Mouse (Mus musculus) skeletal muscle tissue, postnatal 0 days (tissue): ENCODE data around the gene Aes. TPM values are rescaled to one million over a fixed set of nuclear protein-coding genes. Genes with fewer than 3 reads are reported as not detected.

Experiments used
- polyA plus RNA-seq: library from polyadenylated mRNA; unstranded; fragments of >200 nt; fragmentation: Nextera tagmentation; extraction: Ambion mirVana; gene quantifications from 2 replicates; pipeline ENCODE4 v1.2.1, GENCODE M21; 2015

Aes gene
- polyA plus RNA-seq, result 684 and 719 TPM in 2 replicates

GRCm38 (mm10) chr10:81559163-81559626, at the start of gene Aes:
TSS of gene Aes (plus strand) at chr10:81559488.

GRCm38 (mm10) chr10:81524051-81524605, 35.2 kb upstream of the Aes start, which contains the start of gene Gna15:
TSS of gene Gna15 (minus strand) at chr10:81524225.

DNA sequence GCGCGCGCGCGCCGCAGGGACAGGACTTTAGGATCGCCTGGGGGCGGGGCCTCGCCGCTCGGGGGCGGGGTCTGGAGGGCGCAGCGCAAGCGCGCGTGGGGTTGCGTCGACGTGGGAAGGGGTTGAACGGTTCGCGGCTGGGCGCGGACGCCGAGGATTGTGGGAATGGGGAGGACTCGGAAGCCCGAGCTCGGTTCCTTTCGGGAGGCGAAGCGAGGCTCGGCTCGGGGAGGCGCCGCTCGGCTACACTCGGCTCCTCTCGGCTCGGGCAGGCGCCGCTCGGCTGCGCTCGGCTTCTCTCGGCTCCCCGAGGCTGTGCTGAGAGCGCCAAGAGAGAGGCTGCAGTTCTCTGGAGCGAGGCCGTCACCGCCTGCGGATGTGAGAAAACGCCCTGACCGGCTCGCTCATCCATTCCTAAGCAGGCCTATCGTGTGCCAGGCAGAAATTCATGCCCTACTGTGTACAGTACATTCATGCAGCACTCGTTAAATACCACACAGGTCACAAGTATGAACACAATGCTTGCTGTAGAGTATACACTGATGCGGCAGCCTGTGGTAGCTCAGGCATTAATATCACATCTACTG, 14.0 kb upstream of the Aes start, which contains the start of gene Gna11:
Gna11 (minus strand) TSS at position 30 of the 587 bp plus-strand sequence.

DNA sequence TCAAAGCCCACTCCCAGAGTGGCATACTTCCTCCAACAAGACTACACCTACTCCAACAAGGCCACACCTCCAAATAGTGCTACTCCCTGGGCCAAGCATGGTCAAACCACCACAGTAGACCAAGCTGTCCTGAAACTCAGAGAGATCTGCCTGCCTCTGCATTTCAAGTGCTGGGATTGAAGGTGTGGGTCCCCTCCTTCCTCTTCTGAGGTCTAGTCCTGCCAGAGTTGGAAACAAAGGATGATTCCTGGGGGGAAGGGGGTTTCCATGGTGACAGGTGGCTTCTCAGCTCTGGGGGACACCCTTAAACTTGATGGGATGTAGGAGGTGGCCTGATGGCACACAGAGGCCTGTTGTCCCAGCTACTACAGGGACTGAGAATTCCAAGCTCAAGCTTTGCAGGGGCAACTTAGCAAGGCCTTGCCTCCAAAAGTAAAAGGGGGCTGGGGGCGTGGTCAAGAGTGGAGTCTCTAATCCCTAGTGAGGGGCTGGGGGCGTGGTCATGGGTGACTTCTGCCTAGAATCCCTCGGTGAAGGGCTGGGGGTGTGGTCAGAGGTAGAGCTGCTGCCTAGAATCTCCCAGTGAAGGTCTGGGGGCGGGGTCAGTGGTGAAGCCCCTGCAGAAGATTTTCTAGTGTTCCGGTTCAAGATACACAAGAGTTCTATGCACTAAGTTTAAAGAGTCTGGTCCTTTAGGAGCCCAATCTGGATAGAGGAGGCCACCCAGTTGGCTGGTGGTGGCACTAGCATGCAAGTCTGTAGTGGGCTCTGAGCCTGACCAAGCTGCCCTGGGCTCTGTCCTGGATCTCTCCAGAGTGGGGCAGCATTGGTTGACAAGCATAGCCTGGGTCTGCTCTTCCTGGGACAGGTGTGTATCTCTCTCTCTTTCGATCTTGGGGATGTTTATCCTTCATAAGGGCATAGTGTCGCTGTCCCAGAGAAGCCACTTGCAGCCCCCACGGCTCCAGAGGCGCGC, 15.1 kb downstream of the Aes start, which contains the start of gene Tle2:
Tle2 (plus strand) TSS at position 481 of the 976 bp plus-strand sequence.

GRCm38 (mm10) chr10:81600738-81601203, 41.5 kb downstream of the Aes start, which contains the start of gene Tle6:
TSS of gene Tle6 (minus strand) at chr10:81601073.

DNA sequence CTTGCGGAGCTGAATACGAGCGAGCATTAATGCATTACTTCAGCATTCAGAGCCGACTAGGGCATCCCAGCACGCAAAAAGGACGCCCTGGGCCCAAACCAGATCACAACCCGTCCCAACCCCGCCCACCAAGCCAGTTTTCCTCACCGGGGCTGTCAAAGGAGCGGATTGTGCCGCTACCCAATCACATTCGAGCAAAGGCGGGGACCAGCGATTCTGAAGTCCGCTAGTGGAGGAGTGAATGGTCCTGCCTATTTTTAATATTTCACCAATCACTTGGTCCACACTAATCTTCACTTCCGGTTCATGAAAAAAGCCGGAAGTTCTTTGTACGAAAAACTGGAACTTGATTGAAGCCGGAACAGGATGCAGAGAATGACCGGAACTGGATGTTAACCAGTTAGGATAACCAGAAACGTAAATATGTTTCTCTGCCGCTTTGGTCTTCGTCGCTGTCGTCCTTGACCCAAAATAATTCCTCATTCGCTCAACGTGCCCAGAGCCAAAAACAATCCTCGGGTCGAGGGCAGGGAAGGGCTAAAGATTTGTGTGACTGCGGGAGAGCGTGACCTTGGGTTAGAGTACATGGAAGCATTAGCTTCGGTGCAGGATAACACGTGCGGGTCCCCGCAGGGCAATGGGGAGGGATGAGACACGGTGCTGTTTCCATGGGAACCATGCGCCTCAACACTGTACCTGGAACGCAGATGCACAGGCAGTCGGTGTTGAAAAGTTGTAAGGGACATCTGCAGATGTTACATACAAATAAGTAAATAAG, 46.9 kb downstream of the Aes start, which contains the start of gene BC025920:
BC025920 (plus strand) TSS at position 297 of the 778 bp plus-strand sequence.

Other genes starting within 250 kb of the Aes start
- 11.0 and 15.5 TPM in 2 replicates for gene Cactin, start 238.4 kb upstream of the Aes start, polyA plus RNA-seq
- 7.3 and 7.8 TPM in 2 replicates for gene Tbxa2r, start 230.8 kb upstream of the Aes start, polyA plus RNA-seq
- 0.11 and 0.13 TPM in 2 replicates for gene Gipc3, start 216.2 kb upstream of the Aes start, polyA plus RNA-seq
- gene Hmg20b, start 209.0 kb upstream of the Aes start, polyA plus RNA-seq, result 38.4 and 47.5 TPM in 2 replicates
- gene Mfsd12, start 202.0 kb upstream of the Aes start, polyA plus RNA-seq, result 5.9 and 8.0 TPM in 2 replicates
- 0.27 and 0.37 TPM in 2 replicates for gene 4930404N11Rik, start 193.7 kb upstream of the Aes start, polyA plus RNA-seq
- gene Fzr1, start 181.0 kb upstream of the Aes start, polyA plus RNA-seq, result 35.3 and 36.5 TPM in 2 replicates
- 70.2 and 72.8 TPM in 2 replicates for gene Dohh, start 175.1 kb upstream of the Aes start, polyA plus RNA-seq
- gene Gm48551, start 175.0 kb upstream of the Aes start, polyA plus RNA-seq, result 1.2 and 1.4 TPM in 2 replicates
- 0.24 TPM in 2 replicates for gene Gm48552, start 170.5 kb upstream of the Aes start, polyA plus RNA-seq
- 1.0 and 1.6 TPM in 2 replicates for gene Smim24, start 166.4 kb upstream of the Aes start, polyA plus RNA-seq
- gene Nfic, start 103.9 kb upstream of the Aes start, polyA plus RNA-seq, result 130 and 133 TPM in 2 replicates
- 0.09 TPM in 1 of 2 replicates, not detected in the other for gene Celf5, start 76.8 kb upstream of the Aes start, polyA plus RNA-seq
- gene Ncln, start 63.1 kb upstream of the Aes start, polyA plus RNA-seq, result 36.0 and 36.4 TPM in 2 replicates
- gene S1pr4, start 59.4 kb upstream of the Aes start, polyA plus RNA-seq, result 0.66 and 0.81 TPM in 2 replicates
- gene Gna15, start 35.3 kb upstream of the Aes start, polyA plus RNA-seq, result 1.3 and 2.6 TPM in 2 replicates
- 44.8 and 48.0 TPM in 2 replicates for gene Gna11, start 14.3 kb upstream of the Aes start, polyA plus RNA-seq
- gene Tle2, start 15.1 kb downstream of the Aes start, polyA plus RNA-seq, result 7.1 and 9.1 TPM in 2 replicates
- gene Tle6, start 41.6 kb downstream of the Aes start, polyA plus RNA-seq, result 7.7 and 8.7 TPM in 2 replicates
- 0.55 and 0.58 TPM in 2 replicates for gene BC025920, start 46.8 kb downstream of the Aes start, polyA plus RNA-seq
- 12.5 and 14.1 TPM in 2 replicates for gene Sirt6, start 68.3 kb downstream of the Aes start, polyA plus RNA-seq
- 8.3 and 9.4 TPM in 2 replicates for gene Ankrd24, start 69.1 kb downstream of the Aes start, polyA plus RNA-seq
- 1.4 and 2.2 TPM in 2 replicates for gene Gm10778, start 89.6 kb downstream of the Aes start, polyA plus RNA-seq
- gene Zfp433, start 145.3 kb downstream of the Aes start, polyA plus RNA-seq, result 6.3 and 7.0 TPM in 2 replicates
- 1.9 and 3.5 TPM in 2 replicates for gene Gm3055, start 211.7 kb downstream of the Aes start, polyA plus RNA-seq